Mouse (Mus musculus) embryonic fibroblast, embryonic 13.5 days (primary cell): ENCODE measurements at regions not wholly inside any gene's neighbourhood (a gene's known extent, or its start where the extent isn't known, plus 50 kb on each side); places are given as distances from the start of the nearest gene placed in this dataset.

Experiments
- H3K27ac ChIP-seq: 2 replicates; pipeline ENCODE4 v1.5.1; 2012; ENCODE audit warnings: low read length, control low read depth, inconsistent platforms; ENCODE audit not compliant: insufficient read depth
- H3K4me1 ChIP-seq: 2 replicates; pipeline ENCODE4 v1.6.1; 2011; ENCODE audit warnings: low read length; ENCODE audit not compliant: control insufficient read depth, insufficient read depth
- H3K4me3 ChIP-seq: 2 replicates; pipeline ENCODE4 v1.5.1; 2011; ENCODE audit warnings: mild to moderate bottlenecking, control low read depth, low read length; ENCODE audit not compliant: insufficient read depth
- CTCF ChIP-seq: IDR thresholded peaks from 2 replicates; pipeline ENCODE4 v1.5.1; 2011; ENCODE audit warnings: mild to moderate bottlenecking, control low read depth, low read length, moderate library complexity, borderline replicate concordance; ENCODE audit not compliant: insufficient read depth
- POLR2A ChIP-seq: IDR thresholded peaks from 2 replicates; pipeline ENCODE4 v1.6.1; 2011; ENCODE audit warnings: low read depth, mild to moderate bottlenecking, control low read depth, low read length, moderate library complexity

DNA sequence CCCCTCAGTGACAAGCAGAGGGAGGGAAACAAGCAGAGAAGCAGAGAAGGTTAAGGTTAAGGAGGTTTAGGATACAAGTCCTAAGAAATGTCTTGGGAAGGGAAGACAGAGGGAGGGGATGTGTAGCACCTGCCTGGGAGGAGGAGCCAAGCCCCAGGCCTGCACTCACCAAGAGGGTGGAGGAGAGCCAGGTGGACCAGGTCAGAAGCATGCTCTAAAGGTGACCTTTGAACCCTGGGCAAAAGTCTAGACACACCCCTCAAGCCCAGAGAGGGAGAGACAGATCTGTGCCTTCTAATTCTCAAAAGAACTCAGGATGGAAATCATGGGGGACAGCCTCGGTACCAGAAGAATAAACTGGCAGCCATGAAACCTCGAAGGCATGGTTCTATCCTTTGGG is 54.4 kb upstream of the Calm2 start:
- TF ChIP-seq CTCF (no peak), POLR2A (no peak)
- H3K4me1 ChIP-seq = peaks cover 3% of the 10 kb centered on the region; the same call in 1 of the 2 replicates
- H3K27ac ChIP-seq = no peak overlapping the region
- no peak overlapping the region for H3K4me3 ChIP-seq

DNA sequence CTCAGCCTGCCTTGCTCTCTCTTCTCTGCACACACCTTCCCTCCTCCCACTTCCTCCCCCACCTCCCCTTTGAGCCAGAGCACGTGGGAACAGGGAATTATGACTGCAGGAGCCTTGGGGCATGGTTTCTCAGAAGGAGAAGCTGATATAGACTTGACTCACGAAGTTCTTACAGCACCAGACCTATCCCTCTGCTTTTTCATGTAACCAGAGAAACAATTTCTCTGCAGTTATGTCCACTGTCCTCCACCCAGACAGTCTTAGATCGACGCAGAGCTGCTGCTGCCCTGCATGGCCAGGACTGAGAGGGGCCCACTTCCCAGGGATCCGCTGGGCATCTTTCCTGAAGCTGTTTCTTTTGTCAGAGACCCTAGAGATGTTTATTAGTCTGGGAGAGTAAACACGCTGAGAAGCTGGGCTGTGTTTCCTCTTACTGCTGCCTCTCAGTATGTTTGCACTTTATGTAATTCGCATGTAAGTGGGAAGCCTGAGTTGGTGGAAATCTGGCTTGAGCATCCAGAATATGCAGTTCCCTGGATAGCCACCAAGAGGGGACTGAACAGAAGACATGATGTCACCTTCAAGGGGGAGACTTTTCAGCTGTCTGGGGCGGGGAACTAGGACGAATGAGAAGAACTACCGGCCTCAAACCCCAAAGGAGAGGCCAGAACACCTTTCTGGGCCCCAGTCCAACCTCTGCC is 55.1 kb upstream of the Calm2 start:
- TF ChIP-seq CTCF = no peak
- no peak for TF ChIP-seq POLR2A
- Histone ChIP-seq H3K4me3 (no peak overlapping the region), H3K4me1 (peaks cover 3% of the 10 kb centered on the region; the same call in 1 of the 2 replicates), H3K27ac (no peak overlapping the region)

DNA sequence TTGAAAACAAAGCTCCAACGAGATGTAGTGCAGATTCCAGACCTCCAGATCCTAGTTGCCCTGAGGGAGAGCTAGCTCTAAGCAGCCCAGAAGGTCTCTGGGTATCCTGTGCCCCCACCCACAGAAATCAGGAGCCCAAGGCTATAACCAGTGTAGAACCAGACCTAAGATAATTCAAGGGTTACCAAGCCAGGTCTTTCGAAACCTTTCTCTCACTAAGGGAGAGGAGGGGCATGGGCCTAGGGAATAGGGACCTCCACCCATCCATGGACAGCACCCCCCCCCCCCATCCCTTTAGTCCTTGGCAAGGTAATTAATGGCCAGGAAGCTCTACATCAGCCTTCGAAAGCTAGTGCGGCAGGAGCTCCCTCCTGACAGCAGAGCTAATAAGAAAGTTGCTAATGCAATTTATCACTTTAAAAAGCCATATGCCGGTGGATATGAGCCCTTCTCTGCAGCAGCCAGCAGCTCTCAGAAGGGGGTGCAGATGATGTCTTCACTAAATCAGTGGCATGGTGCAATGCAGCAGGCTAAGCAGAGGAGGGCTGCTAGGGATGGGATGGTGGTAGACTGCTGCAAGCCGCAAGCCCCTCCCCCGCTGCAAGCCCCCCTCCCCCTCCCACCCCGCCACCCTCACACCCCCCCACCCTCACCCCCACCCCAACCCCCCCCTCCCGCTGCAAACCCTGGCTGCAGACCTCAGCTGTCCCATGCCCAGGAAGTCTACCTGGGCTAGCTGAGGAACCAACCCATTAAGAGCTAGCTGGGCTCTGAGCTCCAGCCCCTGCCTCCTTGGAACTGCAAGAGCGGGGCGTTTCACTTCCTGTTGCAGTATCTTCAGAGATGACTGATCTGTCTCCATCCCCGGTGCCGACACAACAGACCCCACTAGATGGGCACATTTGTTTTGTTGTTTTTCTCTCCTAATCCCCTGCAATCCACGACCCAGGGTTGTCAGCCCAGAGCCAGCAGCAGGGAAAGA is 55.9 kb upstream of the Calm2 start:
- Histone ChIP-seq H3K4me1 (peaks cover 3% of the 10 kb centered on the region; the same call in 1 of the 2 replicates), H3K4me3 (no peak overlapping the region), H3K27ac (no peak overlapping the region)
- TF ChIP-seq CTCF (no peak), POLR2A (no peak)

GRCm38 (mm10) chr17:87503491-87503890 is 56.8 kb upstream of the Calm2 start:
- no peak overlapping the region for H3K27ac ChIP-seq
- TF ChIP-seq POLR2A (no peak), CTCF (no peak)
- no peak overlapping the region for H3K4me3 ChIP-seq
- H3K4me1 ChIP-seq = peaks cover 3% of the 10 kb centered on the region; the same call in 1 of the 2 replicates

DNA sequence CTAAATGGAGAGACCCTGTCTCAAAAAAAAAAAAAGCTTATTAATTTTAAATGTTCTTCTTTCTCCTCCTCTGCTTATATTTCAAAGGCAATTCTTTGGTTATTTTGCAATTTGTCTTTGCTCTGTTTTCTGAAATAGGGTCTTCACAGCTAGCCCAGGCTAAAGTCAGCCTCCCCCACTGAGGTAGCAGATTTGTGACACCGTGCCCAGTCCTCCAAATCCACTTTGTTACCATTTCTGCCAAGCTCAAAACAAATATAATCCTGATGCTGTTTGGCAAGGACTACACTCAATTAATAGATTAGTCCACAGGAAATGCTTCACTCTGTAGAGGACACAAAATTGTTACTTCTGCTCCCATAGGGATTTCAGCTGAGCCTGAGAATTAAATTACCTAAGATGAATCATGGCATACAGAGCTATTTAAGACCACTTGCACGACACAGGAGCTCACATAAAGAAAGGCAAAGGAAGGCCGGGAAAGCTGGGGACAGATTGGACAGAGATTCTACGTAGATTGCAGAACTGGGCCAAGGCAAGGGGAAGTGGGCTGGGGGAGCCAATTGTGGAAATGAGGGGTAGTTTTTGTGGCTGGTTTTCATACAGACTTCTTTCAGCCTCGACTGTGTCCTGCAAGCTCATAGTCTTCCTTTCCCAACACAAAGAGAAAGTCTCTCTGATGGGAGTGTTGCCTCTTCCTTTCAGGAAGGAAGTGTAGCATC is 58.4 kb upstream of the Calm2 start:
- Histone ChIP-seq H3K4me3 (no peak overlapping the region), H3K4me1 (peaks cover 3% of the 10 kb centered on the region; the same call in 1 of the 2 replicates), H3K27ac (no peak overlapping the region)
- no peak for TF ChIP-seq CTCF
- TF ChIP-seq POLR2A = no peak

- no peak for TF ChIP-seq CTCF
- TF ChIP-seq POLR2A = no peak
- Histone ChIP-seq H3K27ac (no peak overlapping the region), H3K4me3 (no peak overlapping the region), H3K4me1 (no peaks in the 10 kb centered on the region)
These were observed 61.1 kb upstream of the Calm2 start for GRCm38 (mm10) chr17:87507848-87508247.

- Histone ChIP-seq H3K27ac (no peak overlapping the region), H3K4me3 (no peak overlapping the region), H3K4me1 (no peaks in the 10 kb centered on the region)
- no peak for TF ChIP-seq CTCF
- no peak for TF ChIP-seq POLR2A
These were observed 62.0 kb upstream of the Calm2 start for GRCm38 (mm10) chr17:87508582-87509253.

- no peak for TF ChIP-seq CTCF
- no peak for TF ChIP-seq POLR2A
- H3K4me3 ChIP-seq = no peak overlapping the region
- no peaks in the 10 kb centered on the region for H3K4me1 ChIP-seq
- no peak overlapping the region for H3K27ac ChIP-seq
These were observed 65.4 kb upstream of the Calm2 start for GRCm38 (mm10) chr17:87512000-87512611.
